Mouse (Mus musculus): Measurements from ENCODE around the gene Mlst8.

DNA sequence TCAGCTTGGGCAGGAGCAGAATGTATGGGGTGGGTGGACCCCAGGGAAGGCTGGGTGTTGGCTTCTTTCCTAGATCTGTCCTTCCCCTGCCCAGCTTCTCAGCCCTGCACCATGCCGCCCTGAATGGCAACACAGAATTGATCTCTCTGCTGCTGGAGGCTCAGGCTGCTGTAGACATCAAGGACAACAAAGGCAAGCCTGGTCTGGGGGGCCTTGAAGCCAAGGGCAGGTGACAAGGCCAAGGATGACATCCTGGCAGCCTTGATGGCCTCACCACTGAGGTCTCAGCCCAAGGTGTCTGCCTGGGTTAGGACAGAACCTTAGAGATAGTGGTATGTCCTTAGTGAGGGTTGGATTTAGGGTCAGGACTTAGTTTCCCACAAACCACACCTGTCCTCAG is 17.1 kb upstream of the Mlst8 start:
- TF ChIP-seq CTCF (IDR thresholded peaks at IDR 0.05; ENCODE audit: borderline replicate concordance, control insufficient read depth, extremely low read depth, insufficient read depth, low read length, poor library complexity) (no peak), POLR2A (IDR thresholded peaks at IDR 0.05; ENCODE audit: control insufficient read depth, extremely low read depth, insufficient read depth, low read length, poor library complexity) (no peak)
